Mouse (Mus musculus) bone marrow, adult 2 months (tissue): ENCODE results near the gene Zw10.

Experiments used
- CTCF ChIP-seq: fragments of 200-500 bp; IDR thresholded peaks from 2 replicates; pipeline ENCODE4 v1.5.1; 2011; ENCODE audit warnings: low read length, control low read depth; ENCODE audit not compliant: control insufficient read depth, insufficient read depth
- POLR2A ChIP-seq: fragments of 200-500 bp; IDR thresholded peaks from 2 replicates; pipeline ENCODE4 v1.6.1; 2011; ENCODE audit warnings: low read depth, mild to moderate bottlenecking, control low read depth, low read length, borderline replicate concordance; ENCODE audit not compliant: control insufficient read depth

DNA sequence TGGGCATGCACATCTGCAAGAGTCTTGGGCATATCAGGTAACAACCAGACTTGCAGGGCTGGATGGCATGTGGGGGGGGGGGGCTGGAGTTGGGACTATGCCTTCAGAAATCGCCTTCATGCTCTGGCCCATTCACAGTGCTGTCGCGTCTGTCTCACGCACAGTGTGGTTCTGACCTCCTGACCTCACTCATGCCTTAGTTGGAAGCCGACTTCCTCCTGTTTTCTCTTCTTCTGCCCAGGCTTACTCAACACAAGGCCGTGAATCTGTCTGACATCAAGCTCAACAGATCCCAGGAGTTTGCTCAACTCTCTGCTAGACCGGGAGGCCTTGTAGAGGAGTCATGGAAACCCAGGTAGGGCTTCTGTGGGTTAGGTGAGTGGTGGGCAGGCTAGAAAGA, 53.7 kb downstream of the Zw10 start:
- TF ChIP-seq CTCF = no peak
- TF ChIP-seq POLR2A = no peak
